Mouse (Mus musculus) limb, embryonic 14.5 days (tissue): ENCODE results near the gene Ache. TPM values are rescaled to one million over a fixed set of nuclear protein-coding genes. Genes with fewer than 3 reads are reported as not detected.

Experiments
- ATAC-seq: fragments of 200-750 bp; cut with Nextera tagmentation; 2 replicates; pipeline ENCODE4 v1.8.0; 2017; ENCODE audit warnings: low read depth, moderate number of reproducible peaks, moderate TSS enrichment; ENCODE audit not compliant: low FRiP score
- DNase-seq: peaks from one replicate; pipeline ENCODE4 v3.0.0-alpha.2; 2015; ENCODE audit warnings: low spot score
- H3K27ac ChIP-seq: fragments of 300-500 bp; sonication (generic); replicated peaks from 2 replicates; pipeline ENCODE4 v1.5.1; 2014; ENCODE audit warnings: low read depth, mild to moderate bottlenecking, low read length, moderate library complexity, mixed read lengths
- H3K27me3 ChIP-seq: fragments of 300-500 bp; sonication (generic); 2 replicates; pipeline ENCODE4 v1.6.1; 2014; ENCODE audit warnings: low read length, mixed read lengths; ENCODE audit not compliant: control insufficient read depth, insufficient read depth
- H3K36me3 ChIP-seq: fragments of 300-500 bp; sonication (generic); 2 replicates; pipeline ENCODE4 v1.6.1; 2014; ENCODE audit warnings: mild to moderate bottlenecking, low read length, moderate library complexity, mixed read lengths; ENCODE audit not compliant: control insufficient read depth, insufficient read depth
- H3K4me1 ChIP-seq: fragments of 300-500 bp; sonication (generic); 2 replicates; pipeline ENCODE4 v1.6.1; 2014; ENCODE audit warnings: antibody characterized with exemption, low read length, mixed read lengths; ENCODE audit not compliant: control insufficient read depth, insufficient read depth
- H3K4me2 ChIP-seq: fragments of 300-500 bp; sonication (generic); replicated peaks from 2 replicates; pipeline ENCODE4 v1.6.1; 2014; ENCODE audit warnings: low read depth, mild to moderate bottlenecking, low read length, moderate library complexity; ENCODE audit not compliant: severe bottlenecking
- H3K4me3 ChIP-seq: fragments of 300-500 bp; sonication (generic); replicated peaks from 2 replicates; pipeline ENCODE4 v1.5.1; 2014; ENCODE audit warnings: low read length
- H3K9ac ChIP-seq: fragments of 300-500 bp; sonication (generic); 2 replicates; pipeline ENCODE4 v1.6.1; 2014; ENCODE audit warnings: mild to moderate bottlenecking, low read depth, low read length, moderate library complexity; ENCODE audit not compliant: severe bottlenecking
- H3K9me3 ChIP-seq: fragments of 300-500 bp; sonication (generic); 2 replicates; pipeline ENCODE4 v1.6.1; 2016; ENCODE audit warnings: low read length; ENCODE audit not compliant: control insufficient read depth
- POLR2A ChIP-seq: fragments of 200-500 bp; IDR thresholded peaks from 2 replicates; pipeline ENCODE4 v1.8.0; 2012; ENCODE audit warnings: inconsistent platforms, mild to moderate bottlenecking, moderate library complexity, borderline replicate concordance; ENCODE audit not compliant: insufficient read depth, insufficient read length; ENCODE audit errors: extremely low read depth
- WGBS: fragments of 180-500 bp; shearing (Covaris S2); extraction: QIAGEN DNeasy Blood & Tissue Kit; methylation state at CpG from one replicate; pipeline ENCODE4 v1.1.7; 2014; 5-methylcytosine and 5-hydroxymethylcytosine counted together
- polyA plus RNA-seq, 2 experiments: library from polyadenylated mRNA; depleted of rRNA in 1 of 2; stranded (reverse) in 1 of 2; unstranded in 1 of 2; fragments of >200 nt; fragmentation: Nextera tagmentation in 1 of 2; extraction: Ambion mirVana in 1 of 2; gene quantifications; 2 replicates each; pipeline versions ENCODE4 v1.2.1 to v1.2.3; 2012 to 2014

The Ache gene
- polyA plus RNA-seq, 2 experiments = 21.8 TPM

DNA sequence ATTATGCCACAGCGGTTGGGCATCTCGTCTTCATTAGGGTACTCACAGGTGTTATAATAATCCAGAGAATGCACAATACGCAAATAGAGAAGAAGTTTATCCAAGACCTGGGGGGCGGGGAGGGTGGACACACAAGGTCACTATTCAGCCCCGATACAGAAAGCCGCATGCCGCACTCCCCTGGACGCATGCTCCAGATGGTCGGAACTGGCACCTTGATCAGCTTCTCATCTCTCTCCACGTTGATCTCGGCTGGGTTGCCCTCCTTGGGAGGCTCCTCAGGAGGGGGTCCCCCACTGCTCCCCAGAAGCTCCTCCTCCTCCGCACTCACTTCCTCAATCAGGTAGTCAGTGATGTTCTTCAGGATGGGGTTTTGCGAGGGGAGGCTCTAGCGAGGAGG, 9.8 kb downstream of the Ache start:
- no peak for TF ChIP-seq POLR2A
- ATAC-seq (no peak), DNase-seq (no peak)
- Histone ChIP-seq H3K9ac (no peak overlapping the region), H3K9me3 (no peaks in the 10 kb centered on the region), H3K4me1 (peaks cover 17% of the 10 kb centered on the region), H3K4me2 (no peak overlapping the region), H3K27me3 (0 out of 2 replicates have a peak, but pooled peaks cover 3% of the 10 kb centered on the region), H3K4me3 (no peak overlapping the region), H3K36me3 (peaks cover 72% of the 10 kb centered on the region), H3K27ac (no peak overlapping the region)
- WGBS = 93% methylated on average over 14 of the region's 14 CpGs

DNA sequence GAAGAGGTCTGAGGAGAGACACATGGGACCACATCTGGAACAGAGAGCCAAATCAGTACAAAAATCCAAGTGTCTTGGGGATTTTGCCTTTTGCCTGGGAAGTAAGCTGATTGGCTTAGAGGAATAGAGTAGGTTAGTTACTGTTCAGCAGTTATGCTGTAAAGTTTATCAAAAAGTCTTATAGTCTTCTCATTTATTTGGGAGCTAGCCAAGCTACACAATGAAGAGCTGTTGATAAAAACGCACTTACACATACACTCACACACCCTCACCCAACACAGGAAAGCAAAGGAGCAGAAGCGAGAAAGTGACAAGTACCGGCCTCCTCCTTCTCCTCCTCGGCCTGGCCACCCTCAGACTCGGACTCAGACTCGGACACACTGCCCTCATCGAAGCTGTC, 11.9 kb downstream of the Ache start:
- 90% methylated on average over 7 of the region's 7 CpGs for WGBS

DNA sequence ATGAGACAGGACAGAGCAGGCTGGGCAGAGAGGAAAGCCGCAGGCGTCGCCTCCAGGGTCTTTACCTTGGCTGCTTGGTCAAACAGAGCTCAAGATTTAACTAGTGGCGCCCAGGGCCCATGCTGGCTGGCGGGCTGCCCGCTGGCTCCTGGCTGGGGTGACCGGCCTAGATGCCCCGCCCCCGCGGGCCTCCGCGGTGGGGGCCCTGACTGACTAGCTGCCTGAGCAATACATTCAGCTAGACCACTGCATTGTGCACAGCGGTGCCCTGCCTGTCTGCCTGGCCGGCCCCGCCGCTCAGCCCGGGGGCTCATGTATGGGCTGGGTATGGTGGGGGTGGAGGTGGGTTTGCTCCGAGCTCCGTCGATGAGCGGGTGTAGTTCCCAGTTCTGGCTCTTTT, 13.9 kb downstream of the Ache start:
- peaks cover 88% of the 10 kb centered on the region for H3K36me3 ChIP-seq
- no peak overlapping the region for H3K9ac ChIP-seq
- H3K27me3 ChIP-seq = no peaks in the 10 kb centered on the region
- no peak overlapping the region for H3K27ac ChIP-seq
- DNase-seq (no peak), ATAC-seq (no peak)
- no peak for TF ChIP-seq POLR2A
- H3K4me2 ChIP-seq = no peak overlapping the region
- no peaks in the 10 kb centered on the region for H3K9me3 ChIP-seq
- 87% methylated on average over 21 of the region's 21 CpGs for WGBS
- H3K4me1 ChIP-seq = peaks cover 19% of the 10 kb centered on the region
- H3K4me3 ChIP-seq = no peak overlapping the region

More for the DNA sequence above, 11.9 kb downstream of the Ache start:
- H3K9me3 ChIP-seq = no peaks in the 10 kb centered on the region
- H3K4me1 ChIP-seq = peaks cover 11% of the 10 kb centered on the region
- ATAC-seq (no peak), DNase-seq (no peak)
- no peak overlapping the region for H3K9ac ChIP-seq
- no peak overlapping the region for H3K27ac ChIP-seq
- peaks cover 93% of the 10 kb centered on the region for H3K36me3 ChIP-seq
- H3K4me3 ChIP-seq = no peak overlapping the region
- H3K27me3 ChIP-seq = no peaks in the 10 kb centered on the region
- no peak overlapping the region for H3K4me2 ChIP-seq
- no peak for TF ChIP-seq POLR2A

DNA sequence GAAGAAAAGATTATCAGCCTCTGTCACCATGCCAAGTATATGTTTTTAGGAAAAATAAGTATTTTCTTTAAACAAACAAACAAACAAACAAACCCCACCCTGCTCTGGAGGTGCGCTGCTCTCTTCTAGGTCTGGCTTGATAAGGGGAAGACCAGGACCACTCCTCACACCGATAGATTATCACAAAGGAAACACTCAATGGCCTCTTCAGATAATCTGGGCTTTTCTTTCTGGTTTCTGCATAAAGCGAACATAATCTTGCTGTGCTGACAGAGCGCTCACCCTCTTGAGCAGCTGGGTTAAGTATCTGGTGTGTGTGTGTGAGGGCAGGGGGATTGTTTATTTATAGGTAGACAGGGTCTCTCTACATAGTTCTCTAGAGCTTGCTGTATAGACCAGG, 16.3 kb downstream of the Ache start:
- 94% methylated on average over 4 of the region's 4 CpGs for WGBS
- Histone ChIP-seq H3K9ac (no peak overlapping the region), H3K27me3 (no peaks in the 10 kb centered on the region), H3K36me3 (peaks cover 69% of the 10 kb centered on the region), H3K4me1 (peaks cover 21% of the 10 kb centered on the region), H3K4me3 (no peak overlapping the region), H3K27ac (no peak overlapping the region), H3K9me3 (no peaks in the 10 kb centered on the region), H3K4me2 (no peak overlapping the region)
- no peak for DNase-seq
- ATAC-seq = no peak
- no peak for TF ChIP-seq POLR2A

DNA sequence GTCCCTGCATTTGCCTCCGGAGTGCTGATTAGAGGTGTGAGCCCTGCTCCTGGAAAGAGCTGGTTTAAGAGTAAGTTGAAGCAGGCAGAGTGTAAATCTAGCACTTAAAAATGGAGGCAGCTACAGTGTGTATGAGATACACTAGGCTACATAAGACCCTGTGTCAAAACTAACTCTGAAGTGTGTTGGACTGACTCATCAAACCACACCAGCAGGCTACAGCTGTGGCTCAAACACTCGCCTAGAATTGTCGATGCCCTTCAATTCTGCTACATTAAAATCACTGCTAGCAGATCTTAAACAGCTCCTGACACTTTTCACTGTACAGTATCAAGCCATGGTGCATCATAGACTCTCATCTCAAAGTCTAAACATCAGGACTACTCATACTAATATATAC, 16.8 kb downstream of the Ache start:
- Histone ChIP-seq H3K27me3 (no peaks in the 10 kb centered on the region), H3K9ac (0 out of 2 replicates have a peak overlapping the region, but pooled peaks have one; percentile 16), H3K4me3 (no peak overlapping the region), H3K4me2 (no peak overlapping the region), H3K36me3 (peaks cover 69% of the 10 kb centered on the region), H3K27ac (no peak overlapping the region), H3K4me1 (peaks cover 21% of the 10 kb centered on the region), H3K9me3 (no peaks in the 10 kb centered on the region)
- ATAC-seq (no peak), DNase-seq (no peak)
- WGBS = 88% methylated on average over 3 of the region's 3 CpGs
- TF ChIP-seq POLR2A = no peak

DNA sequence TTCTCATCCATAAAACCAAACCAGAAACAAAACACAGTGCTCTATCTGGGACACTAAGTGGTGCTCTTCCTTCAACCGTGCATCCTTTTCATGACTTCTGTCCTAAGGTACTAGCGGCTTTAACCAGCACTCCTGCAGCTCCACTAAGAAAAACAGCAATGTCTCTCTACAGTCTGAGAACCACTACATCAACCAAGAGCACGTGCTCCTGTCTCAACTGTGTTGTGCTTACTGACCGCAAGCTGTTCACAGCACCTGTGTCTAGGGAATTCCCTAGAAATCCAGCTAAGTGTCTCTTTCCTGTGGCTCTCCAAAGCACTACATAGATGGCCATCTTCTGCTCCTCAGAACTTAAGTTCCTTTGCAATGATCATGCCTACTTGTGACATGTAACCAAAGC, 17.5 kb downstream of the Ache start:
- peaks cover 21% of the 10 kb centered on the region for H3K4me1 ChIP-seq
- peak overlapping the region; percentile 78 for H3K4me2 ChIP-seq
- no peak overlapping the region for H3K27ac ChIP-seq
- no peak for TF ChIP-seq POLR2A
- ATAC-seq (no peak), DNase-seq (no peak)
- no peaks in the 10 kb centered on the region for H3K9me3 ChIP-seq
- WGBS = 50% methylated on average over 4 of the region's 4 CpGs
- peak overlapping the region; percentile 32; the same call in 1 of the 2 replicates for H3K9ac ChIP-seq
- no peaks in the 10 kb centered on the region for H3K27me3 ChIP-seq
- no peak overlapping the region for H3K4me3 ChIP-seq
- peaks cover 69% of the 10 kb centered on the region for H3K36me3 ChIP-seq
